Mouse (Mus musculus) bone marrow macrophage, adult 2 months (primary cell): ENCODE results near the gene Hspb9.

Experiments
- CTCF ChIP-seq: IDR thresholded peaks from 2 replicates; pipeline ENCODE4 v1.5.1; 2012; ENCODE audit warnings: low read depth, mild to moderate bottlenecking, low read length, moderate library complexity
- POLR2A ChIP-seq: IDR thresholded peaks from 2 replicates; pipeline ENCODE4 v1.6.1; 2012; ENCODE audit warnings: mild to moderate bottlenecking, low read depth, low read length, borderline replicate concordance

- no peak for TF ChIP-seq POLR2A
- TF ChIP-seq CTCF, result no peak
Measured at GRCm38 (mm10) chr11:100737105-100737733, 23.6 kb downstream of the Hspb9 start.
